Mouse (Mus musculus) intestine, embryonic 16.5 days (tissue): ENCODE results near the gene Gm17657. TPM values are rescaled to one million over a fixed set of nuclear protein-coding genes. Genes with fewer than 3 reads are reported as not detected.

Source experiments
- ATAC-seq: fragments of 200-750 bp; cut with Nextera tagmentation; 2 replicates; pipeline ENCODE4 v1.8.0; 2017; ENCODE audit warnings: moderate TSS enrichment, moderate library complexity
- H3K27ac ChIP-seq: fragments of 300-500 bp; sonication (generic); 2 replicates; pipeline ENCODE4 v1.5.1; 2014; ENCODE audit warnings: mild to moderate bottlenecking, low read length
- H3K27me3 ChIP-seq: fragments of 300-500 bp; sonication (generic); replicated peaks from 2 replicates; pipeline ENCODE4 v1.6.1; 2014; ENCODE audit warnings: low read length, control low read depth, mixed read lengths; ENCODE audit not compliant: control insufficient read depth, insufficient read depth
- H3K36me3 ChIP-seq: fragments of 300-500 bp; sonication (generic); 2 replicates; pipeline ENCODE4 v1.6.1; 2014; ENCODE audit warnings: low read length, control low read depth; ENCODE audit not compliant: control insufficient read depth, insufficient read depth
- H3K4me1 ChIP-seq: fragments of 300-500 bp; sonication (generic); 2 replicates; pipeline ENCODE4 v1.6.1; 2014; ENCODE audit warnings: low read length, control low read depth, mixed read lengths; ENCODE audit not compliant: control insufficient read depth, insufficient read depth
- H3K4me2 ChIP-seq: fragments of 300-500 bp; sonication (generic); 2 replicates; pipeline ENCODE4 v1.6.1; 2014; ENCODE audit warnings: low read depth, low read length, control low read depth
- H3K4me3 ChIP-seq: fragments of 300-500 bp; sonication (generic); 2 replicates; pipeline ENCODE4 v1.5.1; 2014; ENCODE audit warnings: mild to moderate bottlenecking, low read length
- H3K9ac ChIP-seq: fragments of 300-500 bp; sonication (generic); 2 replicates; pipeline ENCODE4 v1.6.1; 2014; ENCODE audit warnings: low read depth, low read length
- H3K9me3 ChIP-seq: fragments of 300-500 bp; sonication (generic); 2 replicates; pipeline ENCODE4 v1.6.1; 2016; ENCODE audit warnings: low read length, control low read depth; ENCODE audit not compliant: control insufficient read depth
- WGBS: fragments of 180-500 bp; shearing (Covaris S2); extraction: QIAGEN DNeasy Blood & Tissue Kit; methylation state at CpG from one replicate; pipeline ENCODE4 v1.1.7; 2014; 5-methylcytosine and 5-hydroxymethylcytosine counted together
- polyA plus RNA-seq: library from polyadenylated mRNA; unstranded; fragments of >200 nt; fragmentation: Nextera tagmentation; extraction: Ambion mirVana; gene quantifications from 2 replicates; pipeline ENCODE4 v1.2.1, GENCODE M21; 2015

Gene Gm17657
- polyA plus RNA-seq, 1 experiment from 2014 or later: not detected

DNA sequence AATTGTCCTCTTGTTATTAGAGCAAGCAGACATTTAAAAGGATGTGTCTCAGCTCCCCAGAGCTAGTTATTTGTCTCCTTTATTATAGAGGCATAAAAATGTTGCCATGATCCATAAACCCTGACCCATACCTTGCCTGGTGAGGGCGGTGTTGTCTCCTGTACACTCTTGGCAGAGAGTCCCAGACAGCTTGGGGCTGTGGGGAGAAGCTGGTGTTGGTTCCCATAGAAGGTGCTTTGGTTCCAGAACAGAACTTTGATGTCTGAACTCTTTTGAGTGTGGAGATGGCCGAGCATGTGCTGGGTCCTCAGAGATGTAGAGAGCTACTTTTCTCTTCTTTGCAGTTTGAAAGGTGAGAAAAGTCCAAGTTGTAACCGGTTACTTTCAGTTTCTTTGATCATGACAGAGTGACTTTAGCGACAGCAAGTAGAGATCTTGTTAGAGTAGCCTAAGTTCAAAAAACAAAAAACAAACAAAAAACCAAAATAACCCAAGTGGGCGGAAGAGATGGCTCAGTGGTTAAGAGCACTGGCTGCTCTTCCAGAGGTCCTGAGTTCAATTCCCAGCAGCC, 2.8 kb upstream of the Gm17657 start, which contains the start of gene Tmem217:
TSS of gene Tmem217 (minus strand) at position 224 of the 571 bp plus-strand sequence.
- Histone ChIP-seq H3K4me3 (no peak within 1 kb of the TSS), H3K9ac (no peak within 1 kb of the TSS), H3K27ac (no peak within 1 kb of the TSS), H3K27me3 (no peaks in the 10 kb centered on the region), H3K9me3 (no peaks in the 10 kb centered on the region), H3K4me2 (peak within 1 kb of the TSS; percentile 95; the same call in 1 of the 2 replicates), H3K4me1 (peaks cover 30% of the 10 kb centered on the region), H3K36me3 (no peaks in the 10 kb centered on the region)
- no peak for ATAC-seq
- 85% methylated on average over 5 of the region's 5 CpGs for WGBS

DNA sequence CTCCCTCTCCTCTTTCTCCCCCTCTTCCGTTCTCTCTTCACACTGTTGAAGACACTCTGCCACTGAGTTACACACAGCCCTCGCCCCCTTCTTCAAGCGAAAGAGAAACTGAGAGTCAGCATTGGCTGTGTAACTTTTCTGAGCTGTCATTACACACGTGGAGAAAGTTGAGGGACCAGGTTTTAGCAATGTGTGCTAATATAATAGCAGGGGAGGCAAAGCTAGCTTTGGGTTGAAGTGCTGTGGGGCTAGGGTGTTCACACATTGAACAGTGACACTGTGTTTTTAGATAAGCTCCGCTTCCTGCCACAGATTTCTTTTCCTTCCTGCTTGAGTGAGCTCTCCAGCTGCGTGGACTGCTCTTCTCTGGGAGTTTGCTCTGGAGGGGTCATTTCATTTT, 1.6 kb upstream of the Gm17657 start:
- Histone ChIP-seq H3K27me3 (no peaks in the 10 kb centered on the region), H3K9me3 (no peaks in the 10 kb centered on the region), H3K36me3 (no peaks in the 10 kb centered on the region), H3K4me3 (no peak overlapping the region; the same call in 1 of the 2 replicates), H3K9ac (0 out of 2 replicates have a peak overlapping the region, but pooled peaks have one; percentile 97), H3K4me1 (peaks cover 18% of the 10 kb centered on the region), H3K27ac (0 out of 2 replicates have a peak overlapping the region, but pooled peaks have one; percentile 31), H3K4me2 (peak overlapping the region; percentile 95)
- ATAC-seq: no peak
- 51% methylated on average over 6 of the region's 6 CpGs for WGBS

- ATAC-seq: peak; percentile 18; the same call in 1 of the 2 replicates
- no peaks in the 10 kb centered on the region for H3K36me3 ChIP-seq
- H3K9me3 ChIP-seq: no peaks in the 10 kb centered on the region
- H3K4me3 ChIP-seq: peak overlapping the region; percentile 97
- 48% methylated on average over 8 of the region's 8 CpGs for WGBS
- no peak overlapping the region for H3K27ac ChIP-seq
- no peaks in the 10 kb centered on the region for H3K27me3 ChIP-seq
- H3K9ac ChIP-seq: no peak overlapping the region
- H3K4me2 ChIP-seq: peak overlapping the region; percentile 47
- peaks cover 16% of the 10 kb centered on the region for H3K4me1 ChIP-seq
Measured at GRCm38 (mm10) chr17:29548994-29549393, 444 bp downstream of the Gm17657 start.

DNA sequence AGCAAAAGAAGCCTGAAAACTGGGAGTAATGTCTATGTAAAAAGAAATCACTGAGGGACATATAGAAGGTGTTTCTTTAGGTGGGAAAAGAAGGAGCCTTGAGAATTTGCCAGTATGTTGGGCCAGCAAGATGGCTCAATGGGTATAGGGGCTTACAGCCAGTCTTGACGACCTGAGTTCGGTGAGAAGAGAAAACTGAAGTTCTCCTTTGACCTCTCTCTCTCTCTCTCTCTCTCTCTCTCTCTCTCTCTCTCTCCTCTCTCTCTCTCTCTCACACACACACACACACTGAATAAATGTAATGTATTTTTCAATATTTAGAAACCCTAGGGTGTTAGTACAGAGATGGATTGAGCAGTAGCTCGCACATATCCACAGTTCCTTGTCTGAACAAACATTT, 944 bp downstream of the Gm17657 start:
- 69% methylated on average over 3 of the region's 3 CpGs for WGBS
- H3K36me3 ChIP-seq: no peaks in the 10 kb centered on the region
- no peaks in the 10 kb centered on the region for H3K9me3 ChIP-seq
- no peaks in the 10 kb centered on the region for H3K27me3 ChIP-seq
- peaks cover 16% of the 10 kb centered on the region for H3K4me1 ChIP-seq
- H3K9ac ChIP-seq: no peak overlapping the region
- H3K4me2 ChIP-seq: no peak overlapping the region
- no peak overlapping the region for H3K27ac ChIP-seq
- ATAC-seq: no peak
- no peak overlapping the region for H3K4me3 ChIP-seq

- no peaks in the 10 kb centered on the region for H3K36me3 ChIP-seq
- H3K27me3 ChIP-seq: no peaks in the 10 kb centered on the region
- no peak overlapping the region for H3K9ac ChIP-seq
- no peaks in the 10 kb centered on the region for H3K9me3 ChIP-seq
- ATAC-seq: no peak
- H3K4me3 ChIP-seq: no peak overlapping the region
- no peak overlapping the region for H3K27ac ChIP-seq
- 88% methylated on average over 5 of the region's 5 CpGs for WGBS
- no peak overlapping the region for H3K4me2 ChIP-seq
- H3K4me1 ChIP-seq: peaks cover 2% of the 10 kb centered on the region; the same call in 1 of the 2 replicates
Measured at GRCm38 (mm10) chr17:29545241-29545640, 4.2 kb downstream of the Gm17657 start.

GRCm38 (mm10) chr17:29544064-29544463, 5.4 kb downstream of the Gm17657 start:
- no peak overlapping the region for H3K4me3 ChIP-seq
- H3K9ac ChIP-seq: no peak overlapping the region
- no peak for ATAC-seq
- no peak overlapping the region for H3K4me2 ChIP-seq
- H3K27me3 ChIP-seq: no peaks in the 10 kb centered on the region
- no peaks in the 10 kb centered on the region for H3K4me1 ChIP-seq
- no peak overlapping the region for H3K27ac ChIP-seq
- no peaks in the 10 kb centered on the region for H3K36me3 ChIP-seq
- WGBS: 65% methylated on average over 2 of the region's 2 CpGs
- H3K9me3 ChIP-seq: no peaks in the 10 kb centered on the region

DNA sequence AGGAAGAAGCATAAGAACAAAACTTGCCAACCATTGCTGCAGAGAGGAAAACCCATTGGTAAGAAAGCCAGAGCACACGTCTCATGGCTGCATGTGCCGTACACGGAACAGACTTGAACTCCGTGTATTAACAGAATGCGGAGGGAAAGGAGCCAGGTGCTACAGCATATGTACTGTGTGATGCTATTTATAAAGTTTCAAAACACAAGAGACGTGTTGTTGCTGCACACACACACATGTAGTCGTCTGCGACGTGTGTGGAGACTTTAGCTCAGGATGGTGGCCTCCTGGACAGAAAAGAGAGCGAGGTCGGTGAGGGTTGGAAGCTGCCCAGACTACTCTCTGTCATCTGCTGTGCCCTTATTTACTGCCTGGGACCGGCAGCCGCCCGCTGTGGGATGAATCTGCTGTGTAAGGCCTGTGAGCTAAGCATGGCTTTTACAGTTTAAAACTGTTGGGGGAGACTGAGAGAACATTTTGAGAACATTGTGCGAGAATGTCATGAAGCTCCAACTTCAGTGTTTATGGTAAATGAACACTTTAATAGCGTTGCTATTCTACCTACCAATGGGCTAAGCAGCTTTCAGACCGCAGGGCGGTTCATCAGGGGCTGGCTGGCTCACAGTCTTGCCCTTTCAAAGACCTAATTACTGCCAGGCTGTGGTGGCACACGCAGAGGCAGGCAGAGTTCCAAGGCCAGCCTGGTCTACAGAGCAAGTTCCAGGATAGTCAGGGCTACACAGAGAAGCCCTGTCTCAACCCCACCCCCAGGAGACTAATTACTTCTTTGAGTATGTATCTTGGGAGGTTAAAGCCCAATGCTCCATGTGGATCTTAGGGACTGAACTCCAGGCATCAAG, 6.4 kb downstream of the Gm17657 start:
- 83% methylated on average over 19 of the region's 19 CpGs for WGBS

DNA sequence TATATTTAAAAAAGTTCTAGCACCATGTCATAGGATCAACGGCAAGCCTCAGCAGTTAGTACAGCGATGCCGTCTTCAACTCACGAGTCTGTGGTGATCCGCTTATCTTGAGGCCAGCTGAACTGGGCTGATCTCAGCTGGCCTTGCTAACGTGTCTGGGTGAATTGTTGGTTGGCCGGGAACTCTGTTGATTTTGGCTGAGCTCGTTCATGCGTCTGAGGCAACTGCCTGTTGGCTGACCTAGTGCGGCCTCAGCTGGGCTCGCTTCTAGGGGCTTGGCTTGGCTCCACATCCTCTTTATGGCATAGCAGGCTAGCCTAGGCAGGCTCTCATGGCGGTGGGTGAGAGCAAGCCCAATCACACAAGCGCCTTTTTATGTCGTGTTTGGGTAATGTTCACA, 8.0 kb downstream of the Gm17657 start:
- no peak overlapping the region for H3K4me3 ChIP-seq
- no peak overlapping the region for H3K27ac ChIP-seq
- H3K4me1 ChIP-seq: no peaks in the 10 kb centered on the region

More for the DNA sequence above, 6.4 kb downstream of the Gm17657 start:
- no peaks in the 10 kb centered on the region for H3K9me3 ChIP-seq
- no peaks in the 10 kb centered on the region for H3K4me1 ChIP-seq
- no peak for ATAC-seq
- no peaks in the 10 kb centered on the region for H3K27me3 ChIP-seq
- H3K27ac ChIP-seq: no peak overlapping the region
- H3K4me3 ChIP-seq: no peak overlapping the region
- no peak overlapping the region for H3K4me2 ChIP-seq
- no peaks in the 10 kb centered on the region for H3K36me3 ChIP-seq
- no peak overlapping the region for H3K9ac ChIP-seq

DNA sequence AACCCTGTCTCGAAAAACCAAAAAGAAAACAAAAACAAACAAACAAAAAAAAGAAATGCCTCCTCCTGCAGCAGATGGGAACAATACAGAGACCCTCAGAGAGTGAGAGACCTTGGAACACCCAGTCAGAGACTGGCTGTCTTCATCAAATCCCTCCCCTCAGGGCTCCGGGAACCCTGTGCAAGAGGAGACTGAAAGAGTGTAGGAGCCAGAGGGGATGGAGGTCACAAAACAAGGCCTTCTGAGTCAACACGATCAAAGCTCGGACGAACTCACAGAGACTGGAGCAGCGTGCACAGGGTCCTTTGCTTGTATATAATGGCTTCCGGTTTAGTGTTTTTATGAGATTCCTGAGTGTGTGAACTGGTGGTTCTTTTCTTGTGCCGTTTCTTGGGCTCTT, 9.0 kb downstream of the Gm17657 start:
- Histone ChIP-seq H3K9me3 (no peaks in the 10 kb centered on the region), H3K9ac (no peak overlapping the region), H3K4me2 (no peak overlapping the region), H3K27ac (no peak overlapping the region), H3K4me3 (no peak overlapping the region), H3K27me3 (no peaks in the 10 kb centered on the region), H3K36me3 (no peaks in the 10 kb centered on the region), H3K4me1 (no peaks in the 10 kb centered on the region)
- ATAC-seq: no peak
- 91% methylated on average over 8 of the region's 8 CpGs for WGBS

More for the DNA sequence above, 8.0 kb downstream of the Gm17657 start:
- no peaks in the 10 kb centered on the region for H3K9me3 ChIP-seq
- H3K9ac ChIP-seq: no peak overlapping the region
- no peak overlapping the region for H3K4me2 ChIP-seq
- ATAC-seq: no peak
- H3K27me3 ChIP-seq: no peaks in the 10 kb centered on the region
- 53% methylated on average over 14 of the region's 14 CpGs for WGBS
- H3K36me3 ChIP-seq: no peaks in the 10 kb centered on the region
